Mouse (Mus musculus): Measurements from ENCODE around the gene Clybl. TPM values are rescaled to one million over a fixed set of nuclear protein-coding genes. Genes with fewer than 3 reads are reported as not detected.

Gene Clybl
- total and polyA plus RNA-seq, 3 experiments, result 16.5 to 25.7 (median 18.7) TPM

DNA sequence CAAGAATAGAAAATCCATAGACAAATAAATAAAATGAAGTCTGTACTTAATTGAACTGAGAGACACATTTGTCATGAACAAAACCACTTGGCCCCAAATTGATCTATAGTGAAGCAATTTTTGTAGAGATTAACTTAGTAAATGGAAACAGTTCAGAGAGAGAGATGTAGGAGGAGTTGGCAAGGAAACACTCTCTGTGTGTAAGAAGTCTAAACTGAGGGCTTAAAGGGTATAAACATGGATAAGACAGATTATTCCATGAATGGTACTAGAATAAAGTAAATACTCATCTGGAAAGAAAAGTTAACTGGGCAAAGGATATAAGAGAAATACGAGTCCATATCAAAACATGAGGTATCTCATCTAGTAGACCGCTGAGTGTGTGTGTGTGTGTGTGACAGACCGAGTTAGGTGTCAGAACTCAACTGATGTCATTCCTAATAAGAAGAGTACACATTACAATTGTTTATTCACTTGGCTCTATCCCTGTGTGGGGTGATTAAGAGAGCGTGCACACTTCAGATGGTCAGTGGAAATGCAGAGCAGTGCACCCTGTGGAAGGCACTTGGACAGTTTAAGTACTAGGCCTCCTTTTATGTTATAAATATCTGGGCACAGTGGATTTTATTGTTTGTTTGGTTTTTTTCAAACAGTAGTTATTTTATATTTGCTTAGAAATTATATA lies 37.8 kb upstream of the Clybl start:
- Histone ChIP-seq H3K79me2 (replicated peaks; ENCODE audit: control insufficient read depth, extremely low read depth, insufficient read depth, poor library complexity, severe bottlenecking) (0 out of 2 replicates have a peak, but pooled peaks cover 6% of the 10 kb centered on the region), H3K4me3 (replicated peaks in 1 of 3; ENCODE audit: low read depth in 2 of 3, low read length in 2 of 3, poor library complexity in 1 of 3) (no peak overlapping the region), H3K36me3 (replicated peaks in 1 of 2; ENCODE audit: control insufficient read depth in 1 of 2, insufficient read depth in 1 of 2, low read length in 1 of 2) (peaks cover 68 to 97% of the 10 kb centered on the region in 2 experiments), H3K4me1 (ENCODE audit: control insufficient read depth in 1 of 2, insufficient read depth in 2 of 2) (peaks cover 0 to 9% of the 10 kb centered on the region in 2 experiments; a peak in 2 of 4 replicates), H3K27me3 (replicated peaks) (no peaks in the 10 kb centered on the region), H3K9me3 (replicated peaks; ENCODE audit: low read length) (no peaks in the 10 kb centered on the region), H3K4me2 (ENCODE audit: insufficient read depth, low read depth, poor library complexity, severe bottlenecking) (no peak overlapping the region), H3K9ac (ENCODE audit: insufficient read depth, low read depth) (no peak overlapping the region), H3K27ac (ENCODE audit: insufficient read depth, low read depth) (no peak overlapping the region)
- TF ChIP-seq POLR2AphosphoS2 (IDR thresholded peaks at IDR 0.05; ENCODE audit: low read depth, low read length) (no peak), SIN3A (IDR thresholded peaks at IDR 0.05; ENCODE audit: low read length) (no peak), POLR2A (IDR thresholded peaks at IDR 0.05; ENCODE audit: low read depth, low read length) (no peak), KAT2A (IDR thresholded peaks at IDR 0.05; ENCODE audit: insufficient replicate concordance, low read length) (no peak), ZMIZ1 (IDR thresholded peaks at IDR 0.05; ENCODE audit: low read depth, low read length) (no peak), IRF4 (IDR thresholded peaks at IDR 0.05; ENCODE audit: low read depth, low read length) (no peak), ETS1 (conservative IDR thresholded peaks at IDR 0.05; ENCODE audit: low read depth, low read length) (no peak), CHD1 (IDR thresholded peaks at IDR 0.05; ENCODE audit: low read depth, low read length) (no peak), NRF1 (IDR thresholded peaks at IDR 0.05; ENCODE audit: low read depth, low read length) (no peak), PAX5 (IDR thresholded peaks at IDR 0.05; ENCODE audit: low read length) (no peak), GABPA (IDR thresholded peaks at IDR 0.05; ENCODE audit: insufficient replicate concordance, low read depth, low read length) (no peak), TCF12 (IDR thresholded peaks at IDR 0.05; ENCODE audit: low read depth, low read length) (no peak), MYC (IDR thresholded peaks at IDR 0.05; ENCODE audit: low read depth, low read length) (no peak)
- dilution Hi-C loops (cut with MboI; ENCODE audit: extremely low pct_ligation_motif_present, extremely low pct_unique_long_range_greater_than_20kb, low sequenced_read_pairs) (no loop called here), in situ Hi-C loops (cut with MboI; ENCODE audit: low pct_ligation_motif_present, low pct_unique_long_range_greater_than_20kb, low sequenced_read_pairs) (no loop called here)
- no peak for DNase-seq (ENCODE audit: extremely low read depth)

DNA sequence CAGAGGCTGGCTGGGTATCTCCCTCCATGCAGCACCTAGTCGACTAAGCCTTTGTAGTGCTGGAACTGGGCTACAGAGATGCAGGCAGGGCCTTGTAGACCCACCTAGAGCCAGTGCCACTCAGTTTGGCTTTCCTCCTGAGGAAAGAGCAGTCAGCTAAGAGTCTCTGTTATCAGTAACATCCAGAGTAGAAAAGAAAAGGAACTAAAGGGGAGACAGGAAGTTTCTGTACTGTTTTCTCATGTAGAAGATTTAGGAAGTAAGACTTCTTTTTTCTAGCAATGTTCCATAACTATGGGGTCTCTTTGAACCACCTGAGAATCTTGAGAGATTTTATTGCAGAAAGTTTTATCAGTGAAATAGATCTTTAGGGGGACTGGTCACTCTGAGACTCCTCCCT lies 36.1 kb upstream of the Clybl start:
- Histone ChIP-seq H3K9ac (ENCODE audit: insufficient read depth, low read depth) (no peak overlapping the region), H3K4me1 (ENCODE audit: control insufficient read depth in 1 of 2, insufficient read depth in 2 of 2) (peaks cover 0 to 9% of the 10 kb centered on the region in 2 experiments; a peak in 2 of 4 replicates), H3K27ac (ENCODE audit: insufficient read depth, low read depth) (no peak overlapping the region), H3K36me3 (replicated peaks in 1 of 2; ENCODE audit: control insufficient read depth in 1 of 2, insufficient read depth in 1 of 2, low read length in 1 of 2) (peaks cover 67 to 98% of the 10 kb centered on the region in 2 experiments), H3K79me2 (replicated peaks; ENCODE audit: control insufficient read depth, extremely low read depth, insufficient read depth, poor library complexity, severe bottlenecking) (0 out of 2 replicates have a peak, but pooled peaks cover 6% of the 10 kb centered on the region), H3K4me2 (ENCODE audit: insufficient read depth, low read depth, poor library complexity, severe bottlenecking) (no peak overlapping the region), H3K27me3 (replicated peaks) (no peaks in the 10 kb centered on the region), H3K4me3 (replicated peaks in 1 of 3; ENCODE audit: low read depth in 2 of 3, low read length in 2 of 3, poor library complexity in 1 of 3) (no peak overlapping the region), H3K9me3 (replicated peaks; ENCODE audit: low read length) (no peaks in the 10 kb centered on the region)
- TF ChIP-seq CHD2 (IDR thresholded peaks at IDR 0.05; ENCODE audit: low read length) (no peak), POLR2AphosphoS2 (IDR thresholded peaks at IDR 0.05; ENCODE audit: low read depth, low read length) (no peak), CTCF (conservative IDR thresholded peaks at IDR 0.05 in 1 of 2, IDR thresholded peaks at IDR 0.05 in 1 of 2; ENCODE audit: low read depth in 2 of 2, low read length in 2 of 2) (no peak), SMC3 (IDR thresholded peaks at IDR 0.05; ENCODE audit: low read depth, low read length) (no peak), RCOR1 (conservative IDR thresholded peaks at IDR 0.05; ENCODE audit: low read depth, low read length) (no peak), RAD21 (IDR thresholded peaks at IDR 0.05; ENCODE audit: low read depth, low read length) (no peak), GABPA (IDR thresholded peaks at IDR 0.05; ENCODE audit: insufficient replicate concordance, low read depth, low read length) (no peak), NRF1 (IDR thresholded peaks at IDR 0.05; ENCODE audit: low read depth, low read length) (no peak), MAZ (IDR thresholded peaks at IDR 0.05; ENCODE audit: low read depth, low read length) (no peak), MYC (IDR thresholded peaks at IDR 0.05; ENCODE audit: low read depth, low read length) (no peak), ZKSCAN1 (IDR thresholded peaks at IDR 0.05; ENCODE audit: borderline replicate concordance, low read depth, low read length) (no peak), E2F4 (IDR thresholded peaks at IDR 0.05; ENCODE audit: insufficient replicate concordance, low read depth, low read length) (no peak), ETS1 (conservative IDR thresholded peaks at IDR 0.05; ENCODE audit: low read depth, low read length) (no peak), MAX (IDR thresholded peaks at IDR 0.05; ENCODE audit: low read length) (no peak), TCF12 (IDR thresholded peaks at IDR 0.05; ENCODE audit: low read depth, low read length) (no peak), KAT2A (IDR thresholded peaks at IDR 0.05; ENCODE audit: insufficient replicate concordance, low read length) (no peak), USF2 (conservative IDR thresholded peaks at IDR 0.05; ENCODE audit: low read depth, low read length) (no peak), MEF2A (IDR thresholded peaks at IDR 0.05; ENCODE audit: borderline replicate concordance, low read depth, low read length) (no peak), MXI1 (IDR thresholded peaks at IDR 0.05; ENCODE audit: low read depth, low read length) (no peak), HCFC1 (IDR thresholded peaks at IDR 0.05; ENCODE audit: low read depth, low read length) (no peak)
- in situ Hi-C loops (cut with MboI; ENCODE audit: low pct_ligation_motif_present, low pct_unique_long_range_greater_than_20kb, low sequenced_read_pairs), result no loop called here
- DNase-seq (ENCODE audit: extremely low read depth), result no peak
- dilution Hi-C loops (cut with MboI; ENCODE audit: extremely low pct_ligation_motif_present, extremely low pct_unique_long_range_greater_than_20kb, low sequenced_read_pairs), result no loop called here

Measured in CH12.LX (cell line).